Mouse (Mus musculus): ENCODE data around the gene Txnip.

DNA sequence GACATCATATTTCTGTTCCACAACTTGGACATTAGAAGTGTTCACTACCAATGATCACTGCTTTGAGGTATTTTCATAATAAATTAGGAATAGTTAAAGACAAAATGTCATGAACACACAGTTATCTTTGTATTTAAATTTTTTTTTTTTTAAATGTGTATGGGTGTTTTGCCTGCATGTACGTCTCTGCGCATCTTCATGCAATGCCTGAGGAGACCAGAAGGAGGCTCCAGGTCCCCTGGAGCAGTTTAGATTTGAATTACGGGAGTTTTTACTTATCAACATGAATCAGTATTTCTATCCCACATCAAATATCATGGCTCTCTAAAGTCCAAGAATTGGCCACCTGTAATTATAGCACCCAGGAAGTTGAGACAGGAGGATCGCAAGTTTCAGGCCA lies 35.6 kb upstream of the Txnip start:
- TF ChIP-seq POLR2A (IDR thresholded peaks at IDR 0.05; ENCODE audit: control insufficient read depth, low read depth, low read length) = no peak
- no peak for TF ChIP-seq CTCF (IDR thresholded peaks at IDR 0.05; ENCODE audit: control insufficient read depth, insufficient read depth, insufficient replicate concordance, low read depth, low read length)
